Mouse (Mus musculus) intestine, embryonic 14.5 days (tissue): ENCODE measurements at regions not wholly inside any gene's neighbourhood (a gene's known extent, or its start where the extent isn't known, plus 50 kb on each side); places are given as distances from the start of the nearest gene placed in this dataset.
A peak's percentile ranks its signal among the peaks of the same experiment; 100 is the strongest.

Experiments used
- ATAC-seq: fragments of 200-750 bp; cut with Nextera tagmentation; replicated peaks from 2 replicates; pipeline ENCODE4 v1.8.0; 2017; ENCODE audit warnings: low read depth, moderate number of reproducible peaks, moderate TSS enrichment, moderate library complexity; ENCODE audit not compliant: low FRiP score, low TSS enrichment
- DNase-seq: peaks from one replicate; pipeline ENCODE4 v3.0.0-alpha.2; 2018; ENCODE audit warnings: low spot score
- H3K27ac ChIP-seq: fragments of 300-500 bp; sonication (generic); 2 replicates; pipeline ENCODE4 v1.5.1; 2014; ENCODE audit warnings: low read depth, mild to moderate bottlenecking, control low read depth
- H3K27me3 ChIP-seq: fragments of 300-500 bp; sonication (generic); replicated peaks from 2 replicates; pipeline ENCODE4 v1.6.1; 2014; ENCODE audit warnings: low read length, control low read depth; ENCODE audit not compliant: control insufficient read depth, insufficient read depth
- H3K36me3 ChIP-seq: fragments of 300-500 bp; sonication (generic); 2 replicates; pipeline ENCODE4 v1.6.1; 2014; ENCODE audit warnings: low read length, control low read depth; ENCODE audit not compliant: control insufficient read depth, insufficient read depth
- H3K4me1 ChIP-seq: fragments of 300-500 bp; sonication (generic); replicated peaks from 2 replicates; pipeline ENCODE4 v1.6.1; 2014; ENCODE audit warnings: low read length, control low read depth, mixed read lengths; ENCODE audit not compliant: control insufficient read depth, insufficient read depth
- H3K4me2 ChIP-seq: fragments of 300-500 bp; sonication (generic); 2 replicates; pipeline ENCODE4 v1.6.1; 2014; ENCODE audit warnings: low read length
- H3K4me3 ChIP-seq: fragments of 300-500 bp; sonication (generic); 2 replicates; pipeline ENCODE4 v1.5.1; 2014; ENCODE audit warnings: low read depth, low read length, control low read depth, mixed read lengths
- H3K9ac ChIP-seq: fragments of 300-500 bp; sonication (generic); 2 replicates; pipeline ENCODE4 v1.6.1; 2014; ENCODE audit warnings: mild to moderate bottlenecking, low read length
- H3K9me3 ChIP-seq: fragments of 300-500 bp; sonication (generic); 2 replicates; pipeline ENCODE4 v1.6.1; 2016; ENCODE audit warnings: low read length, control low read depth; ENCODE audit not compliant: control insufficient read depth
- WGBS: fragments of 180-500 bp; shearing (Covaris S2); extraction: QIAGEN DNeasy Blood & Tissue Kit; methylation state at CpG from one replicate; pipeline ENCODE4 v1.1.7; 2014; 5-methylcytosine and 5-hydroxymethylcytosine counted together

DNA sequence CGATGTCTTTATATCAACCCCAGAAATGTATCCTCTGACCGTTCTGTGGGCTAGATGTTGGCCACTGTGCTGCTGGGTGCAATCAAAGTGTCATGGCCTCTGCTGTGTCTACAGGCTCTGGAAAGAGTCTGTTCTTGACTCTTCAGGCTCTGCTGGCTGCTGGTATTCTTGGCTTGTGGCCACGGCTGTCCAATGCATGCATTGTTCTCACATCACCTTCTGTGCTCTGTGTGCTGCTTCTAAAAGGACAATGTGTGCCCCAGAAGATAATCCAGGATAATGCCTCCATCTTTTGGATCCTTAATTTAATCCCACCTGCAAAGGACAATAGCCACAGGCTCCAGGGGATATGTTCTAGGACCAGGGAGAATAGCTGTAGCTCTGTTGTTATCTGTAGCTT is 77.5 kb upstream of the Dapl1 start:
- Histone ChIP-seq H3K27ac (no peak overlapping the region), H3K9ac (no peak overlapping the region), H3K9me3 (0 out of 2 replicates have a peak, but pooled peaks cover 2% of the 10 kb centered on the region), H3K27me3 (no peaks in the 10 kb centered on the region), H3K4me3 (no peak overlapping the region), H3K36me3 (no peaks in the 10 kb centered on the region), H3K4me2 (no peak overlapping the region), H3K4me1 (no peaks in the 10 kb centered on the region; the same call in 1 of the 2 replicates)
- 75% methylated on average over 3 of the region's 3 CpGs for WGBS
- no peak for ATAC-seq
- DNase-seq, result no peak

- no peaks in the 10 kb centered on the region for H3K4me1 ChIP-seq
- H3K9ac ChIP-seq, result no peak overlapping the region
- no peaks in the 10 kb centered on the region for H3K27me3 ChIP-seq
- DNase-seq (no peak), ATAC-seq (peak; percentile 15; the same call in 1 of the 2 replicates)
- no peaks in the 10 kb centered on the region for H3K36me3 ChIP-seq
- H3K9me3 ChIP-seq, result peaks cover 3% of the 10 kb centered on the region; the same call in 1 of the 2 replicates
- H3K27ac ChIP-seq, result no peak overlapping the region
- H3K4me2 ChIP-seq, result no peak overlapping the region
- no peak overlapping the region for H3K4me3 ChIP-seq
- 77% methylated on average over 13 of the region's 13 CpGs for WGBS
These were observed 76.9 kb upstream of the Dapl1 start for GRCm38 (mm10) chr2:59407512-59407988.

DNA sequence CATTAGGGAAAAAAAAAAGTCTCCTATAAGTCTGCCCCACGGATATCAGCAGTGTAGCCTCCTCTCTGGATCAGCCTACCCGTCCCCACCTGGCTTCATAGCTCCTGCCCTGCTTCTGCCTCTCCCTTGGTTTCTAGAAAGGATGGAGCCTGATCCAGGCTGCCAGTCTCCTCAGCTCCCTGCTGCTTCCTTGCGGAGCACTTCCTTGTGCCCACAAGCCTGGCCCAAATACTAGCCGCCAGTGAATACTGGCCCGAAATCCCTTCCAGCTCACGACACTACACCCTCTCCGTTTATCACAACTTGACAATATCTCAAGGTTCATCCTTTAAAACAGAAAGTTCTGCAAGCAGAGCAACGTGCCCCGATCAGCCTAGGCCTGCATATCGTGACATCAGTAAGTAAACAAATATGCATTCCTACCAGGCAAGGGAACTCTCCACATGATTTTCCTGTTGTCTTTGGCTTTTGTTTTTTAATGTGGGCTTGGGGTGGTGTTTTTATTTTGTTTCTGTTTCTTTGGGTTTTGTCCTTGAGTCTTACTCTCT is 76.3 kb upstream of the Dapl1 start:
- H3K36me3 ChIP-seq, result no peaks in the 10 kb centered on the region
- ATAC-seq (no peak), DNase-seq (no peak)
- H3K27me3 ChIP-seq, result no peaks in the 10 kb centered on the region
- H3K4me2 ChIP-seq, result no peak overlapping the region
- no peak overlapping the region for H3K27ac ChIP-seq
- H3K9me3 ChIP-seq, result peaks cover 8% of the 10 kb centered on the region; the same call in 1 of the 2 replicates
- H3K4me1 ChIP-seq, result no peaks in the 10 kb centered on the region
- WGBS, result 58% methylated on average over 10 of the region's 10 CpGs
- H3K9ac ChIP-seq, result no peak overlapping the region
- no peak overlapping the region for H3K4me3 ChIP-seq

DNA sequence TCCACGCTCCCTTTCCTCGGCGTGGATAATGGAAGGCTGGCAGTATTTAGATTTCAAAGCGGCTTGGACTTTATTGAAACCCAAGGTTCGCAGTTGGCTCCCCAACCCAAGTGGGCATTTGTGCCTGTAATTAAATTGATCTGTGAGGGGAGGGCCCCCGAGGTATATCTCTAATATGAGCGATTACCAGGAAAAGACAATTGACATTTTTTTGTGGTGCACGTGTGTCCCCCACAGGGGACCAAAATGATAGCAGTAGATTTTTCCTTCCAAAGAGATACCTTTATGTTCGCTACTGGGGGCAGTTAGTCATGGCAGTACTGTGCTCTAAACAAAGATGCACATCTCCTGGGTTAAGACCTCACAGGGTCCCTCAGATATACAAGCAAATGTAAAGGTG is 69.8 kb upstream of the Dapl1 start:
- Histone ChIP-seq H3K27ac (no peak overlapping the region), H3K4me1 (peaks cover 18% of the 10 kb centered on the region), H3K4me2 (no peak overlapping the region), H3K36me3 (no peaks in the 10 kb centered on the region), H3K9me3 (peaks cover 6% of the 10 kb centered on the region; the same call in 1 of the 2 replicates), H3K9ac (no peak overlapping the region), H3K4me3 (no peak overlapping the region), H3K27me3 (no peaks in the 10 kb centered on the region)
- 91% methylated on average over 9 of the region's 9 CpGs for WGBS
- ATAC-seq (no peak), DNase-seq (no peak)

DNA sequence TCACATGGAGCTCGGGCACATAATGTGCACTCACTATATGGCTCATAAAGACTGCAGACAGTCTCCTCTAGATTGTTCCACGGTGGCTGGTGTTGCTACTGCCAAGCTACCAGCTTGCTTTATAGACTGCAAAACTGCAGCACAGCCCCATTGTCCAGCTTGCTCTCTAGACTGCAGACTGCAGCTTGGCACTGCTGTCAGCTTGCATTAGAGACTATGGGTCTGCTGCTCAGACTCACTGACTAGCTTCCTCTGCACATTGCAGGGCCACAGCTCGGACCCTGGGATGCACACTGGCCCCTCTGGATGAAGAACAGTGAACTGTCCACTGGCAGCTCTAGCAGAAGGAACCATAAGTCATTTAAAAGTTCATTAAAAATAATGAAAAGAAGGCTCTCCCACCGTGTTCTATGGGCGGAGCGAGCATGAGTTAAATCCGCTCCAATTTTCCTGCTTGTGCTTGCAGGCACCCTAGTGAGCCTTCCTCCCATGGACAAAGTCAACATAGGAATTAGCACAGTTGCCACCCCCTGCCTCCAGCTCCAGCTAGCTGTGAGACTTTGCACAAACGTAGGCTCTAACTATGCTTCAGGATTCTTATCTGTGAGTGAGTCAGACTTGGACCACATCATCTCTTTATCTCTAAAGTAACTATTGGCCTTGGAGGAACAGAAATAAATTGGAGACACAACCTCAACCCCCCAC is 67.8 kb upstream of the Dapl1 start:
- H3K4me3 ChIP-seq, result no peak overlapping the region
- peak overlapping the region; percentile 43; the same call in 1 of the 2 replicates for H3K27ac ChIP-seq
- DNase-seq (no peak), ATAC-seq (peak; percentile 71; the same call in 1 of the 2 replicates)
- H3K9me3 ChIP-seq, result peaks cover 5% of the 10 kb centered on the region; the same call in 1 of the 2 replicates
- H3K9ac ChIP-seq, result no peak overlapping the region
- H3K36me3 ChIP-seq, result no peaks in the 10 kb centered on the region
- WGBS, result 58% methylated on average over 8 of the region's 8 CpGs
- H3K27me3 ChIP-seq, result no peaks in the 10 kb centered on the region
- no peak overlapping the region for H3K4me2 ChIP-seq
- H3K4me1 ChIP-seq, result peaks cover 21% of the 10 kb centered on the region

DNA sequence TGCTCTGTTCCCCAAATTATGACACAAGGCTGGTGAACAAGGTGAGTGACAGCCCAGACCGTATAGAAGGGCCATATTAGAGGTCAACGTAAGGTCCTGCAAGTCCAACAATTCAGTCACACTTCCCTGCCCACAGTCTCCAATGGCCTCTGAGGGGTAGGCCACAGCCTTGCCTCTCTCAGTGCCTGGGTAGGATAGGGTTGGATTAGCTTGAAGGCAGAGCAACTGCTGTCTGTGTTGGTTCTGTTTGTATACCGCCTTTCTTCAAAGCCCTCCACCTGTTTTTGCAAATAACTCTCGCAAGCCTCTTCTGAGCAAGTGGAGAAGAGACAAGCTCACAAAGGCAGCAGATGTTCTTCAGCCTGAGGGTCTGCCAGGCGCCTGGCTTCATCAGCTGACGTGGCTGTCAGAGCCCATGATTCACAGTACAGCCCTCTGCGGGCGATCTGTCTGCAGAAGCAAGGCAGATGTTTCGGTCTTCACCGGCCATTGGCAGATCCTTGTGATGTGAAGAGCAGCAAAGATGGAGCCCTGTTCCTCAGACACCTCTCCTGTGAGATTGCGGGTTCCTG is 67.0 kb upstream of the Dapl1 start:
- Histone ChIP-seq H3K4me3 (no peak overlapping the region), H3K4me2 (no peak overlapping the region), H3K9ac (no peak overlapping the region), H3K4me1 (peaks cover 21% of the 10 kb centered on the region), H3K27me3 (no peaks in the 10 kb centered on the region), H3K36me3 (no peaks in the 10 kb centered on the region), H3K27ac (no peak overlapping the region), H3K9me3 (peaks cover 5% of the 10 kb centered on the region; the same call in 1 of the 2 replicates)
- DNase-seq, result no peak
- WGBS, result 60% methylated on average over 11 of the region's 11 CpGs
- no peak for ATAC-seq

DNA sequence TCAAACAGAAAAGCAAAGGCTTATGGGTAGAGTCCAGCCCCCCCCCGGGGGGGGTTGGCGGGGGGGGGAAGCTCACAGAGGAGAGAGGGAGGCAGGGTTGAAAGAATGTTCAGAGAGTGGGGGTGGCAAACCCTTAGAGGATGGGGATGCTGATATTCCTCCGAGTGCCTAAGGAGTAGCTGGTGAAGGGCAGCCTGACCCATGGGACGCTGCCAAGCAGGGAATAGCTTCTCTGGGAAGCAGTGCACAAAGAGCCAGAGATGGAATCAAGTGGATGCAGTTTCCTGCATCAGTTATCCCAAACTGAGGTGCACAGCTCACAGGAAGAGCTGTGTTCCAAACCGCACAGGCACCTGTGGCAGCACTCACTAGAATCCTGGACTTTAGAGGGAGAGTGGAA is 64.0 kb upstream of the Dapl1 start:
- no peak overlapping the region for H3K9ac ChIP-seq
- H3K4me2 ChIP-seq, result no peak overlapping the region
- peaks cover 21% of the 10 kb centered on the region for H3K4me1 ChIP-seq
- H3K4me3 ChIP-seq, result no peak overlapping the region
- ATAC-seq (no peak), DNase-seq (no peak)
- no peaks in the 10 kb centered on the region for H3K36me3 ChIP-seq
- H3K27ac ChIP-seq, result no peak overlapping the region
- H3K9me3 ChIP-seq, result no peaks in the 10 kb centered on the region
- WGBS, result 58% methylated on average over 5 of the region's 5 CpGs
- H3K27me3 ChIP-seq, result no peaks in the 10 kb centered on the region

DNA sequence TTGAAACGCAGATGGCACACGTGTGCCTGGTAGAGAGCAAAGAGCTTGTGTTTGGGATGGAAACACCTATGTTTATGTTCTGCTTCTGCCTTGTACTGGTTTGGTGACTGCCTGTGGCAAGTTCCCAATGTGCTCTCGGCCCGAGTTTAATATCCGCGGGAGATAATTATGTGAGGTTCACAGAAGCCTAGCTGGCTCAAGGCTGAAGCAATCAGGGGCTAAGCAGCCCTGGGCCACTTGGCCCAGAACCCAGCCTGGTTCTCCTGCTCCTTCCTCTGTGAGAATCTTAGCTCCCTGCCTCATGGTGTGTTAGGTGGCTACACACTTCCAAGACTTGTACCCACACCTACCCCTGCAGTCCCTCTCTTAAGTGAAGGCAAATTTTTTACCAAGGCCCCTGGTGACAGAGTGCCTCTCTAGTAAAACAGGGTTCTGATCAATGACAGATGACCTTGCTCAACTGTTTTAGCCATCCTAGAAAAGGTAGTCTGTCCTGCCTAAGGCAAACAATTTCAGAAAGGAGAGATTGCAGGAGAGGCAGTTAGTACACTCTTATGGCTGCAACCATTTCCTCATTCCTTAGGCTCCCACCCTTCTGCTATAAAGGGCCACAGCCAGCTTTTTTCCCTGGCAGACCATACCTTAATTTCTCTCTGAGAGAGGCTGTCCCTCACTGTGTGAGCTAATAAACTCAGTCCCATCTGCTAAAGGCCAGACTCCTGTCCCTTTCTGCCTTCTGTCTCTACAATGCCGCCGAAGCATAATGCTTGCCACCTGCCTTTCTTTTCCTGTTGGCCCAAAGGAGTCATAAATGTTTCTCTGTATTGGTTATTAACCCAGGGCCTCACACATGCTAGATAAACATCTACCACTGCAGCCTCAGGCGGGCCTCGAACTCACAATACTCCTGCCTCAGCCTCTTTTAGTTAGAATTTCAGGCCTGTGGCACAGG is 61.9 kb upstream of the Dapl1 start:
- Histone ChIP-seq H3K4me3 (no peak overlapping the region), H3K27me3 (no peaks in the 10 kb centered on the region), H3K27ac (peak overlapping the region; percentile 30; the same call in 1 of the 2 replicates), H3K9me3 (no peaks in the 10 kb centered on the region), H3K4me2 (no peak overlapping the region), H3K36me3 (no peaks in the 10 kb centered on the region), H3K4me1 (peaks cover 6% of the 10 kb centered on the region), H3K9ac (no peak overlapping the region)
- 71% methylated on average over 10 of the region's 10 CpGs for WGBS
- no peak for DNase-seq
- peak; percentile 40; the same call in 1 of the 2 replicates for ATAC-seq
